Mouse (Mus musculus) spleen, embryonic (tissue): ENCODE measurements around the gene Angptl6.
"Not testable (repeated sequence)": the region's sequence is repeated elsewhere in the genome, so short reads cannot be mapped to it uniquely, and the experiment has no call there.

ENCODE experiments used
- CTCF ChIA-PET: fragments of 350-600 bp; sonication (Branson Sonifier 250); formaldehyde crosslinking; loops from one replicate; lab custom pipeline; 2022; lab: Charles Lee

Angptl6 gene

DNA sequence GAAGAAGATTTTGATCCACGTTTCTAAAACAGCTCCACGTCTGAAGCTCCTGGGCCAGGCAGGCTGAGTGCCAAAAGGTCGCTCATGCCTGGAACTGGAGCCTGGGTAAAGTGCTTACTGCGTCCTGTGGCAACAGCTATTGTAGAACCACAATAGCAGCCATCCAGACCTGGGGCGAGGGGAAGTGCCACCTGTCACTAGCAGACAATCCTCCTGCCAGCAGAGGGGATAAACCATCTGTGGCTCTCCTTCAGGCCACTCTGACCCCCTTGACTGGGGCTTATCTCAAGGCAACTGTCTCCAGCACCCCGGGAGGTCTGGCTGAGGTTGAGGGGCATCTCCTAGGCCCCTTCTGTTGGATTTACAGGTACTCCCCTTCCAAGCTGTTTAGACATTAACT lies 40.6 kb downstream of the Angptl6 start:
- CTCF ChIA-PET = no interaction called here

DNA sequence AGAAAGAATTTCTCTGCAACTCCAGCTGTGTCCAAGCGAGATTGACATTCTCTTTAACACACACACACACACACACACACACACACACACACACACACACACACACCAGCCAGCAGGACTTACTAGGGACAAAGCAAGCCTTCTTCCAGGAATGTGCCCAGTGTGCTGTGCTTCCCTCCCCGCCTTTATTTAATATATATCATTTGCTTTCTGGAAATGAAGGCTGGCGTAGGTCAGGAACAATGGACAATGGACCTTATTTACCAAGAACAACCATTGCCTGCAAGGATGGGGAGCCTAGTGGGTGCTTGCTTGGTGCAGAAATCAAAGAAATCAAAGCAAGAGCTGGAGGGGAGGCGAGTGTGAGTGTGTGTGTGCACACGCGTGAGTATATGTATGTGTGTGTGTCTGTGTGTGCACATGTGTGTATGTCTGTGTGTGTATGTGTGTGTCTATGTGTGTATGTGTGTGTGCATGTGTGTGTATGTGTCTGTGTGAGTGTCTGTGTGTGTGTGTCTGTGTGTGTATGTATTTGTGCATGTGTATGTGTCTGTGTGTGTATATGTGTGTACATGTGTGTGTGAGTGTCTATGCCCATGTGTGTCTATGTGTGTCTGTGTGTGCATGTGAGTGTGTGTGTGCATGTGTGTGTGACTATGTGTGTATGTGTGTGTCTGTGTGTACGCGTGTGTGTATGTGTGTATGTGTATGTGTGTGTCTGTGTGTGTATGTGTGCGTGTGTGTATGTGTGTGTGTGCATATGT lies 42.2 kb downstream of the Angptl6 start:
- CTCF ChIA-PET = no interaction called here

- CTCF ChIA-PET = not testable (repeated sequence)
These were observed 44.0 kb downstream of the Angptl6 start for GRCm38 (mm10) chr9:20835431-20835954.

GRCm38 (mm10) chr9:20834881-20835280 lies 44.6 kb downstream of the Angptl6 start:
- CTCF ChIA-PET = no interaction called here

DNA sequence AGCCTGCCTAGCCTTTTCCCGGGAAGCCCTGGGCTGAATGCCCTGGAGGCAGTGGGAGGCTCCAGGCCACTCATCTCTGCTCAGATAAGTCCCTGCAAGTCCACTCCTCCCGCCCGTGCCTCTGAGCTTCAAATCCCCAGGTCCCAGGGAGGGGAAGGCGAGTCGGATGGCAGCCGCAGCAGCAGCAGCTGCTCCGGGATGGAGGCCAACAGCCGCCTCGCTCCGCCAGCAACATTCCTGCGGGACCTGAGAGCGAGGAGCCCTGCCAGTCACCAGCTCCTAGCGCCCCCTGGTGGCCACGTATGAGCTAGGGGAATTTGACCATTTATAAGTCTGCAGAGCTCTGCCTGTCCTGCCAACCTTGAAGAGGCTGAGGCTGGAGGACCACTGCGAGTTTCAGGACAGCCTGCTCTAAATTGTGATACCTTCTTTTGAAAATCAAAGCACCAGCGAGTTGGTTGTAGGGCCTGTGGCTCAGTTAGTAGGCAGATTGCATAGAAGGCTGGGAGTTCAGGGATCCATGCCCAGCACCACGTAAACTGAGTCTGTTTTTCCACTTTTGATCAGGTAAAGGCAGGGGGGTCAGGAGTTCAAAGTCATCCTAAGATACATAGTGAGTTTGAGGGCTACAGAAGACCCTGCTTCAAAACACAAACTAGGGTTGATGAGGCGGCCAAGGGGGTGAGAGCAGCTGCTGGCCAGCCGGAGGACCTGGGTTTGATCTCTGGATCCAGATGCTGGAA lies 48.5 kb downstream of the Angptl6 start:
- CTCF ChIA-PET = interaction anchor here (0.6 kb wide), 2 partner anchors 92 to 168 kb away, joined by 3 to 9 read pairs; no protein-coding TSS in a partner anchor

DNA sequence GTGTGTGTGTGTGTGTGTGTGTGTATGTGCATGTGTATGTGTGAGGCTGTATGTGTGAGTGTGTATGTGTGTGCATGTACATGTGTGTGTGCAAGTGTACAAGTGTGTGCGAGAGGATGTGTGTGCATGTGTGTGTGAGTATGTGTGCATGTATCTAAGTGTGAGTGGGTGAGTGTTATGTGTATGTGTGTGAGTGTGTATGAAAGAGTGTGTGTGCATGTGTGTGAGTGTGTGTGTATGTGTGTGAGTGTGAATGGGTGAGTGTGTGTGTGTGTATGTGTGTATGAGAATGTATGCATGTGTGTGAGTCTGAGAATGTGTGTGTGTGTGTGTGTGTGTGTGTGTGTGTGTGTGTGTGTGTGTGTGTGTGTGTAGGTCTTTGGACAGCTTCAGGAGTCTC lies 51.4 kb downstream of the Angptl6 start:
- CTCF ChIA-PET = no interaction called here

GRCm38 (mm10) chr9:20825781-20826180 lies 53.7 kb downstream of the Angptl6 start:
- CTCF ChIA-PET = no interaction called here
